Mouse (Mus musculus) limb, embryonic 11.5 days (tissue): ENCODE measurements around the gene Myo1e. TPM values are rescaled to one million over a fixed set of nuclear protein-coding genes. Genes with fewer than 3 reads are reported as not detected.
A peak's percentile ranks its signal among the peaks of the same experiment; 100 is the strongest.

ENCODE experiments used
- ATAC-seq: fragments of 200-750 bp; cut with Nextera tagmentation; 2 replicates; pipeline ENCODE4 v1.8.0; 2017; ENCODE audit warnings: low read depth; ENCODE audit not compliant: insufficient number of reproducible peaks, low FRiP score, low TSS enrichment
- DNase-seq: peaks from one replicate; pipeline ENCODE4 v3.0.0-alpha.2; 2015; ENCODE audit warnings: low spot score
- H3K27ac ChIP-seq: fragments of 300-500 bp; sonication (generic); replicated peaks from 2 replicates; pipeline ENCODE4 v1.5.1; 2014; ENCODE audit warnings: low read depth, mild to moderate bottlenecking, low read length
- H3K27me3 ChIP-seq: fragments of 300-500 bp; sonication (generic); 2 replicates; pipeline ENCODE4 v1.6.1; 2014; ENCODE audit warnings: mild to moderate bottlenecking, low read length, mixed read lengths; ENCODE audit not compliant: control insufficient read depth, insufficient read depth
- H3K36me3 ChIP-seq: fragments of 300-500 bp; sonication (generic); 2 replicates; pipeline ENCODE4 v1.6.1; 2014; ENCODE audit warnings: mild to moderate bottlenecking, low read length, moderate library complexity, mixed read lengths; ENCODE audit not compliant: control insufficient read depth, insufficient read depth
- H3K4me1 ChIP-seq: fragments of 300-500 bp; sonication (generic); 2 replicates; pipeline ENCODE4 v1.6.1; 2014; ENCODE audit warnings: low read length, mixed read lengths; ENCODE audit not compliant: control insufficient read depth, insufficient read depth
- H3K4me2 ChIP-seq: fragments of 300-500 bp; sonication (generic); 2 replicates; pipeline ENCODE4 v1.6.1; 2014; ENCODE audit warnings: low read depth, mild to moderate bottlenecking, moderate library complexity; ENCODE audit not compliant: severe bottlenecking
- H3K4me3 ChIP-seq: fragments of 300-500 bp; sonication (generic); 2 replicates; pipeline ENCODE4 v1.5.1; 2014; ENCODE audit warnings: low read depth, low read length
- H3K9ac ChIP-seq: fragments of 300-500 bp; sonication (generic); 2 replicates; pipeline ENCODE4 v1.6.1; 2014; ENCODE audit warnings: mild to moderate bottlenecking, low read length
- H3K9me3 ChIP-seq: fragments of 300-500 bp; sonication (generic); 2 replicates; pipeline ENCODE4 v1.6.1; 2016; ENCODE audit warnings: low read length; ENCODE audit not compliant: control insufficient read depth
- WGBS: fragments of 180-500 bp; shearing (Covaris S2); extraction: QIAGEN DNeasy Blood & Tissue Kit; methylation state at CpG from one replicate; pipeline ENCODE4 v1.1.7; 2014; 5-methylcytosine and 5-hydroxymethylcytosine counted together
- polyA plus RNA-seq: library from polyadenylated mRNA; unstranded; fragments of >200 nt; fragmentation: Nextera tagmentation; extraction: Ambion mirVana; gene quantifications from 2 replicates; pipeline ENCODE4 v1.2.1, GENCODE M21; 2014

Gene Myo1e
- polyA plus RNA-seq, 1 experiment from 2014 or later = 16.9 TPM

- Histone ChIP-seq H3K9me3 (no peaks in the 10 kb centered on the region), H3K4me1 (no peaks in the 10 kb centered on the region), H3K4me2 (no peak overlapping the region), H3K27me3 (no peaks in the 10 kb centered on the region), H3K4me3 (no peak overlapping the region), H3K27ac (no peak overlapping the region), H3K36me3 (peaks cover 2% of the 10 kb centered on the region; the same call in 1 of the 2 replicates), H3K9ac (no peak overlapping the region)
- no peak for DNase-seq
- ATAC-seq = no peak
- WGBS = 85% methylated on average over 12 of the region's 12 CpGs
Observed at GRCm38 (mm10) chr9:70382091-70382490, 174.9 kb downstream of the Myo1e start.

DNA sequence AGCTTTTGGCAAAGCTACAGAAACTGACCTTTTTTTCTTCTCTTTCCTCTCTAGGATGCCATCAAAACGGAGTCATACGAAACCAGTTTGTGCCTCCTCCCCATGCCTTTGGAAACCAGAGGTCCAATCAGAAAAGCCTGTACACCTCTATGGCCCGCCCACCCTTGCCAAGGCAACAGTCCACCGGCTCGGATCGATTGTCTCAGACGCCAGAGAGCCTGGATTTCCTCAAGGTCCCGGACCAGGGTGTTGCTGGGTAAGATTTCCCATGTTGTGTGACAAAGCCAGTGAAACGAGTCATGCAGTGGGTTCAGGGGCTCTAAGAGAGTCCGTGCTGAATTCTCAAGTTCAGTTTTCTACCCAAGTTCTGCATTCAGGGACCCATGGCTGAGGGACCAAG is 176.6 kb downstream of the Myo1e start:
- H3K27me3 ChIP-seq = no peaks in the 10 kb centered on the region
- no peak overlapping the region for H3K9ac ChIP-seq
- peaks cover 2% of the 10 kb centered on the region; the same call in 1 of the 2 replicates for H3K36me3 ChIP-seq
- H3K27ac ChIP-seq = no peak overlapping the region
- H3K4me2 ChIP-seq = no peak overlapping the region
- H3K9me3 ChIP-seq = no peaks in the 10 kb centered on the region
- no peak for DNase-seq
- H3K4me1 ChIP-seq = no peaks in the 10 kb centered on the region
- no peak for ATAC-seq
- H3K4me3 ChIP-seq = no peak overlapping the region
- 74% methylated on average over 10 of the region's 10 CpGs for WGBS

DNA sequence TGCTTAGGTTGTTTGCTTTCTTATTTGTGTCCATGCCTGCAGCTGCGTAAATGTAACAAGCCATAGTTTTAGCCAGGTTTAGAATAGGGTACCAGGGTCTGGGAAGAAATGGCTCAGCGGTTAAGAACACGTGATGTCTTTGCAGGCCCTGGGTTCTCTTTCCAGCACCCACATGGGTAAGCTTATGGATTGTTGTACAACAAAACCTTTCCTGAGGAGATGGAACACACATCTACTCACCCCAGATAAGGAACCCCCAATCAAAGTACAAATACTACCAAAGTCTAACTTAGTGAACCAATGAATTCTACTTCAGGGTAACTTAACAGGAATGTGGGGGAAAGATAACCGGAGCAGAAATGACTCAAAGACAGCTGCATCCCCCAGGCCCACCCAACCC is 177.3 kb downstream of the Myo1e start:
- Histone ChIP-seq H3K27ac (no peak overlapping the region), H3K9ac (no peak overlapping the region), H3K36me3 (peaks cover 2% of the 10 kb centered on the region; the same call in 1 of the 2 replicates), H3K9me3 (no peaks in the 10 kb centered on the region), H3K4me3 (no peak overlapping the region), H3K27me3 (no peaks in the 10 kb centered on the region), H3K4me2 (no peak overlapping the region), H3K4me1 (no peaks in the 10 kb centered on the region)
- WGBS = 97% methylated on average over 4 of the region's 4 CpGs
- no peak for ATAC-seq
- DNase-seq = no peak

DNA sequence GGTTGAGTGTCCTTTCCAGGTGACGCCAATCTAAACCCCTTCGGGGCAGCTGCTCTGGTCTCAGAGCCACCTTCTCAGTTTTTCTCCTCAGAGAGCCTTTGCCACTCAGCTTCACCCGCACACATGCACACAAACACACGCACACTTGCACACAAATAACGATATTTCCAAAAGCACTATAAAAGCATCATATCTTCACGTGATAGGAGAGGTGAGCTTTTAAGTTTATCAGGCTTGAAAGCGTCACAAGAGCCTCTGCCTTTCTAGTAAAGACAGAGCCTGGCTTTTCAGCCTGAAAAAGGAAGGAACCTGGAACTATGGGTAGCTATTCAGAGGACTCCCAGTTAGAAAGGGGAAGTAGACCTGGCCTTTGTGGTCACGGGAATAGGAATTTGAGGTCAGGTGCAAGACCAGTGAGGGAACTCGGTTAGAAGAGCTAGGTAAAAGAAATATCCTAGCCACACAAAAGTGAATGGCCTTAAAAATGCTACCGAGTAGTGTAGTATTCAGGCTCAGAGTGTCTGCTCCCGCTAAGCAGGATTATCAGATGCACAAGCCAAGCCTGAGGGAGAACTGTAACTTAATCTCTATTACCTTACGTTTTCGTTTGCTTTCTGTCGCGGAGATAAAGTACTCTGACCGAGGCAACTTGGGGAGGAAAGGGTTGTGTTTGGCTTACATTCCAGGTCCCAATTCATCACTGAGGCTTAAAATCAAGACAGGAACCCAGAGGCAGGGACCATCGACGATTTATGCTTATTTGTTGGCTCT is 178.0 kb downstream of the Myo1e start:
- H3K4me2 ChIP-seq = no peak overlapping the region
- 89% methylated on average over 18 of the region's 18 CpGs for WGBS
- DNase-seq (no peak), ATAC-seq (no peak)
- no peak overlapping the region for H3K27ac ChIP-seq
- no peaks in the 10 kb centered on the region for H3K27me3 ChIP-seq
- H3K9ac ChIP-seq = no peak overlapping the region
- no peaks in the 10 kb centered on the region for H3K4me1 ChIP-seq
- no peaks in the 10 kb centered on the region for H3K9me3 ChIP-seq
- no peak overlapping the region for H3K4me3 ChIP-seq
- H3K36me3 ChIP-seq = peaks cover 2% of the 10 kb centered on the region; the same call in 1 of the 2 replicates

GRCm38 (mm10) chr9:70387410-70388119 is 180.4 kb downstream of the Myo1e start:
- Histone ChIP-seq H3K9ac (no peak overlapping the region), H3K4me2 (no peak overlapping the region), H3K9me3 (no peaks in the 10 kb centered on the region), H3K4me1 (no peaks in the 10 kb centered on the region), H3K27ac (no peak overlapping the region), H3K4me3 (no peak overlapping the region), H3K27me3 (no peaks in the 10 kb centered on the region), H3K36me3 (no peaks in the 10 kb centered on the region)
- WGBS = 93% methylated on average over 4 of the region's 4 CpGs
- ATAC-seq = no peak
- DNase-seq = no peak

DNA sequence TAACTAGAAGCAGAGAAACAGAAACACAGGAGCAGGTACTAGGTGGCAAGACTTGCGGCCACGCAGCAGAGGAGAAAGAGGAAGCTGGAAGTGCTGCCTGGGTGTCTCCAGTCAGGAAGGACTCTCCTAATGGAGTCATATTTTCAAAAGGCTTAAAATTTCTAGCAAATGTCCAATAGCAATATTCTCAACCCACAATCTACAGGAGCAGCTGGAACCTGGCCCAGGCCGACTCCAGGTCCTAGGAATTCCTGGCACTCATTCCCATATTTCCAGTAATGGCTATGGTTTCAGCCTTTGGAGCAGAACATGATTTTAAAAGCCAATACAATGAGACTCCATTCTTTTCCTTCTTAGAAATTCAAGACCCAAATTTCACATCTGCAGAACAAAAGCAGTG is 182.4 kb downstream of the Myo1e start:
- no peak overlapping the region for H3K27ac ChIP-seq
- WGBS = 91% methylated on average over 3 of the region's 3 CpGs
- DNase-seq = no peak

DNA sequence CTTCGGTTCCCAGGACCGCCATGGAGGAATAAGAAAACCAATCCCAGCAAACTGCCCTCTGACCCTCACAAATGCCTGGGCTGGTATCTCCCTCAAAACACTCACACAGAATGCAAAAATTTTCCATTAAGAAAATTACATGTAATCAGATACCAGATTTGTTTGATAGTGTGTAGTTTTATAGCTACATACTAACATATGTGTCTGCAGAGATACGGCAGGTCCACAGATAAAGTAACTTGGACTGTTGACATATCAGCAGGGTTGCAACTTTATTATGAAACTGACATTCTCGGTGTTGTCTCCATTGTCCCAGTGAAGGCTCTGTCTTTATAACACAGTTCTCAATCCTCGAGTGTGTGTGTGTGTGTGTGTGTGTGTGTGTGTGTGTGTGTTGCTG is 183.9 kb downstream of the Myo1e start:
- ATAC-seq (no peak), DNase-seq (no peak)
- Histone ChIP-seq H3K9ac (no peak overlapping the region), H3K4me3 (no peak overlapping the region), H3K9me3 (no peaks in the 10 kb centered on the region), H3K4me1 (no peaks in the 10 kb centered on the region), H3K4me2 (no peak overlapping the region), H3K27me3 (no peaks in the 10 kb centered on the region), H3K27ac (no peak overlapping the region), H3K36me3 (no peaks in the 10 kb centered on the region)
- WGBS = 90% methylated on average over 5 of the region's 5 CpGs

More for the DNA sequence above, 182.4 kb downstream of the Myo1e start:
- no peaks in the 10 kb centered on the region for H3K27me3 ChIP-seq
- no peaks in the 10 kb centered on the region for H3K4me1 ChIP-seq
- H3K9me3 ChIP-seq = no peaks in the 10 kb centered on the region
- H3K36me3 ChIP-seq = no peaks in the 10 kb centered on the region
- ATAC-seq = no peak
- H3K9ac ChIP-seq = no peak overlapping the region
- no peak overlapping the region for H3K4me2 ChIP-seq
- no peak overlapping the region for H3K4me3 ChIP-seq

GRCm38 (mm10) chr9:70391660-70392562 is 184.8 kb downstream of the Myo1e start:
- Histone ChIP-seq H3K4me2 (no peak overlapping the region), H3K4me1 (no peaks in the 10 kb centered on the region), H3K9ac (no peak overlapping the region), H3K36me3 (no peaks in the 10 kb centered on the region), H3K9me3 (no peaks in the 10 kb centered on the region), H3K27me3 (no peaks in the 10 kb centered on the region), H3K27ac (no peak overlapping the region), H3K4me3 (no peak overlapping the region)
- DNase-seq = no peak
- 0 out of 2 replicates have a peak, but pooled peaks have one; percentile 13 for ATAC-seq
- WGBS = 67% methylated on average over 12 of the region's 12 CpGs
